ENCODE assay signal across 11 mouse cellular contexts in the genomic region with DNA sequence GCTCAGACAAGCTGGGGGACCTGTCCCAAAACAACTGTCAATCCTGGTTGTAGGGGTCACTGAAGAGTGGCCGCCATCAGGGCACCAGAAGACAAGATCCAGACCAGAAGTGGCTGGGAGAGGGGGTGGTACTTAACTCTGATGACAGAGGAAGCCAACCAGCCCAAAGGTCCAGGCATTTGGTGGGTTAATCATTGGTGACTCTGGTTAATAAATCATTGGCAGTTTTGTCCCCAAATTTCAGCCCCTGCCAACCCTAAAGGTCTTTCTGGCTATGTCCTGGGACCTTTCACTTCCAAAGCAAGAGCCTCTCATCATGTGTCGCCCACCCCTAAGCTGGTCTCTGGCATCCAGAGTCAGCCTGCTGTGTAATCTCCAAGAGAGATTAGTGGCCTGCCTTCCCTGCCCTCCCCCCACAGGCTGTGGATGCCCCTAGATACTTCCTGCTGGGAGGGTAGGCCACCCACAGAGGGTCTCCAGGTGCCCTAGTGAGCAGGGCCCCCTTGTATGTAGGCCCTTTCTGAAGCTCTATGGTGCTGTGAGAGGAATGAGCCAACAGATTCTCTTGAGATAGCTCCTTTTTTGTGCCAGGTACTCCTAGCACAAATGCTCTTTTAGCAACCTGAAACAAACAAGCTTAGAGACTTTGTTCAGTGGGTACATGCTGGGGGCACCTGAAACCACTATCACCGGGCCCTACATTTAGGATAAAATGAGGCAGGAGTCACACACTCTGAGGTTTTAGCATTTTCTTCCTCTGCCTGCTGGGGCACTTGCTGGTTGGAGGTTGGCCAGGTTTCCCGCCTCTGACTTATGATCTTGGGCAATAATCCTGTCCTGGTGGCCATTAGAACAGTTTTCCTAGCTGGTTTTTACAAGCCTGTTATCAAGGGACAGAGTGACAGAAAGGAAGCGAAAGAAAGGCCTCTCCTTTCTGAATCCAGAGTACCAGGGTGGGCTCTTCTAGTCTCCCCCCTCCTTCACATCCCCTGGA. TPM values are rescaled to one million over a fixed set of nuclear protein-coding genes. Genes with fewer than 3 reads are reported as not detected.
A peak's percentile ranks its signal among the peaks of the same experiment; 100 is the strongest.
DNase-seq lines count a peak whose midpoint lies in the region; ATAC-seq and TF ChIP-seq lines count a peak whose summit lies in the region.
"Had no signal": no experiment of that assay in that cellular context is flagged by ENCODE, and none has a peak within 500 bp of the region (broad histone marks: within the 10 kb centered on the region; RNA-seq: fewer than 3 reads in every experiment).

No protein-coding gene starts in this region.

- H3K36me3 ChIP-seq in midbrain, embryonic 12.5 days, result no peaks in the 10 kb centered on the region
- no peaks in the 10 kb centered on the region for H3K36me3 ChIP-seq in midbrain, embryonic 11.5 days (ENCODE audit: control insufficient read depth, insufficient read depth, low read length)
- H3K36me3 ChIP-seq in kidney, postnatal 0 days (ENCODE audit: insufficient read depth, low read length), result no peaks in the 10 kb centered on the region
- H3K36me3 ChIP-seq: embryonic facial prominence, embryonic 12.5 days had no signal

- no peak overlapping the region for H3K9ac ChIP-seq in midbrain, embryonic 12.5 days (replicated peaks)
- H3K9ac ChIP-seq in midbrain, embryonic 11.5 days (ENCODE audit: low read length), result no peak overlapping the region
- no peak overlapping the region for H3K9ac ChIP-seq in kidney, postnatal 0 days (ENCODE audit: low read depth, low read length)

- H3K9me3 ChIP-seq in midbrain, embryonic 12.5 days, result no peaks in the 10 kb centered on the region
- no peaks in the 10 kb centered on the region for H3K9me3 ChIP-seq in midbrain, embryonic 11.5 days (ENCODE audit: control insufficient read depth, low read length)
- H3K9me3 ChIP-seq in kidney, postnatal 0 days (replicated peaks; ENCODE audit: low read length), result no peaks in the 10 kb centered on the region
- H3K9me3 ChIP-seq: embryonic facial prominence, embryonic 12.5 days; megakaryocyte, embryonic 14.5 days had no signal

- no peak for TF ChIP-seq CTCF in kidney, postnatal 0 days (IDR thresholded peaks at IDR 0.05; ENCODE audit: low read depth)

- H3K4me1 ChIP-seq in midbrain, embryonic 12.5 days, result peaks cover 85% of the 10 kb centered on the region
- peaks cover 59% of the 10 kb centered on the region for H3K4me1 ChIP-seq in midbrain, embryonic 11.5 days (ENCODE audit: control insufficient read depth, insufficient read depth, low read length)
- H3K4me1 ChIP-seq in kidney, postnatal 0 days (replicated peaks; ENCODE audit: insufficient read depth, low read length), result peaks cover 29% of the 10 kb centered on the region; the same call in 1 of the 2 replicates
- H3K4me1 ChIP-seq: megakaryocyte, embryonic 14.5 days had no signal

- 52% methylated on average over 5 of the region's 5 CpGs for WGBS in midbrain, embryonic 12.5 days
- WGBS in midbrain, embryonic 11.5 days, result 52% methylated on average over 5 of the region's 5 CpGs
- 58% methylated on average over 5 of the region's 5 CpGs for WGBS in kidney, postnatal 0 days

- 0 out of 2 replicates have a peak overlapping the region, but pooled peaks have one; percentile 10 for H3K27ac ChIP-seq in midbrain, embryonic 12.5 days (replicated peaks)
- no peak overlapping the region for H3K27ac ChIP-seq in midbrain, embryonic 11.5 days (ENCODE audit: low read depth, low read length)
- H3K27ac ChIP-seq in kidney, postnatal 0 days, result 0 out of 2 replicates have a peak overlapping the region, but pooled peaks have one; percentile 36
- H3K27ac ChIP-seq: embryonic facial prominence, embryonic 12.5 days had no signal

- no peak overlapping the region for H3K4me3 ChIP-seq in midbrain, embryonic 12.5 days
- no peak overlapping the region for H3K4me3 ChIP-seq in midbrain, embryonic 11.5 days (ENCODE audit: low read depth, low read length)
- no peak overlapping the region for H3K4me3 ChIP-seq in kidney, postnatal 0 days (replicated peaks; ENCODE audit: low read depth, low read length)
- H3K4me3 ChIP-seq: embryonic facial prominence, embryonic 12.5 days; megakaryocyte, embryonic 14.5 days had no signal

- H3K27me3 ChIP-seq in midbrain, embryonic 12.5 days, result no peaks in the 10 kb centered on the region
- no peaks in the 10 kb centered on the region for H3K27me3 ChIP-seq in midbrain, embryonic 11.5 days (ENCODE audit: control insufficient read depth, insufficient read depth, low read length)
- H3K27me3 ChIP-seq in kidney, postnatal 0 days (ENCODE audit: insufficient read depth, low read length), result no peaks in the 10 kb centered on the region
- H3K27me3 ChIP-seq: CH12.LX; embryonic facial prominence, embryonic 12.5 days had no signal

- DNase-seq in cerebellum, postnatal 10 days, result peak; percentile 64 to 65
- no peak for DNase-seq in cerebellum, adult 11 months
- no peak for DNase-seq in midbrain, embryonic 11.5 days (ENCODE audit: low spot score, missing footprints)
- DNase-seq in kidney, postnatal 0 days (ENCODE audit: low spot score), result no peak
- DNase-seq in lung, postnatal 36 days, result peak; percentile 59
- DNase-seq in thymus, postnatal 14 days, result no peak
- DNase-seq in testis, postnatal 14 days (ENCODE audit: low spot score), result no peak

- ATAC-seq in midbrain, embryonic 12.5 days (ENCODE audit: low FRiP score, low read depth), result no peak
- no peak for ATAC-seq in midbrain, embryonic 11.5 days (ENCODE audit: low FRiP score)
- no peak for ATAC-seq in kidney, postnatal 0 days (replicated peaks; ENCODE audit: low FRiP score, low read depth)

- no peak overlapping the region for H3K4me2 ChIP-seq in midbrain, embryonic 12.5 days (replicated peaks)
- no peak overlapping the region for H3K4me2 ChIP-seq in midbrain, embryonic 11.5 days
- H3K4me2 ChIP-seq in kidney, postnatal 0 days (ENCODE audit: low read length), result no peak overlapping the region
- H3K4me2 ChIP-seq: embryonic facial prominence, embryonic 12.5 days had no signal

RNA-seq across cellular contexts. Expression of gene Nectin1, which starts 14.5 kb away (rescaled TPM):
- 9.7 and 12.5 TPM in 2 replicates for polyA plus RNA-seq in midbrain, embryonic 12.5 days (2016; fragmentation: Nextera tagmentation; extraction: Ambion mirVana)
- 6.9 and 8.3 TPM in 2 replicates for polyA plus RNA-seq in midbrain, embryonic 11.5 days (2014; fragmentation: Nextera tagmentation; extraction: Ambion mirVana)
- 3.7 and 3.9 TPM in 2 replicates for polyA plus RNA-seq in kidney, postnatal 0 days (2015; fragmentation: Nextera tagmentation; extraction: Ambion mirVana)

Comparison
In these comparisons a context has a peak if more than half of its experiments do, and no peak if none do; other contexts are left out.
1. DNase-seq: peak in cerebellum, postnatal 10 days (2 of 2) and lung, postnatal 36 days (single experiment); none in cerebellum, adult 11 months (single experiment), midbrain, embryonic 11.5 days (single experiment), kidney, postnatal 0 days (single experiment), thymus, postnatal 14 days (single experiment) and testis, postnatal 14 days (single experiment).